Mouse (Mus musculus) T-helper 2 cell (primary cell): Measurements from ENCODE around the gene Rgl3.

Experiments used
- in situ Hi-C: fragments of 300-600 bp; cut with MboI, MseI; formaldehyde crosslinking; loops from one replicate; pipeline ENCODE4 v1.15.1; 2025; ENCODE audit warnings: high pct_unique_total_duplicates

Gene Rgl3

DNA sequence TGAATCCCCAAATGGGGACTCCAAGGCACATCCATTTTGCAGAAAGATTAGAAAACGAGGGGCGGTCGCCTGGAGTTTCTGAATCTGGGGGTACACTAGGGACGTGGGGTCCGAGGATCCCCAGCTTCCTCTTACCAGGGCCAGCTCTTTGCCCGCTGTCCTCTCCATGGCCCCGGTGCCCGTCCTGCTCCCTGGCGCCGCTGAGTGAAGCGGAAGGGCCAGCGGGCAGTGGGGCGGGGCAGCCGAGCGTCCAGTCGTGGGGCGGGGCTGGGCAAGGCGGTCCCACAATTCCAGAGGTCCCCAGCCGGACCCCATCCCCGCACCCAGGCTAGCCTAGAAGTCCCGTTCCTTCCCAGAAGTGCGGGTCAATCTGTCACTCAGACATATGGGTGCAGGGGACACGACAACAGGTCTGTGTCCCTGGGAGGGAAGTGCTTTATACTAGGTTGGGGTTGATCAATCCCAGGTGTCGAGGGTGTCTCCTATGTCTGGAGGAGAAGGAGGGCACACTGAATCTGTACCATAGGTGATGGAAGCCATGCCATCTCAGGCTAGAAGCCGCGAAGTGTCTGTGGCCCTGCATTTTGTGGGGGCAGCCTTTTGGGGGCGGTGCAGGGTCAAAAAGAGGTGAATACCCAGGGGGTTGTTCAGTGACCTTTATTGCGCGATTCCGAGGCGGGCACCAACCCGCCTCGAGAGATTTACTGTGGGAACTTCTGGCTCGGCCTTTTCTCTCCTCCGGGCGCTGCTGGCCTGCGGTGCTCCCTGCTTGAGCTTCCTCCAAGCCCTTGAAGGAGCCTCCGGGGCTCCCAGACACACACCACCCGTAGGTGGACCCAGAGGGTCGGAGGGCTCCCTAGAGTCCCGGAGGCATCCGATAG is at the start of gene Rgl3:
Rgl3 (minus strand) TSS at position 217 of the 881 bp plus-strand sequence.
- in situ Hi-C loops: loop anchor here (5.0 kb wide), 1 partner anchor 43 kb away; no protein-coding TSS in a partner anchor

DNA sequence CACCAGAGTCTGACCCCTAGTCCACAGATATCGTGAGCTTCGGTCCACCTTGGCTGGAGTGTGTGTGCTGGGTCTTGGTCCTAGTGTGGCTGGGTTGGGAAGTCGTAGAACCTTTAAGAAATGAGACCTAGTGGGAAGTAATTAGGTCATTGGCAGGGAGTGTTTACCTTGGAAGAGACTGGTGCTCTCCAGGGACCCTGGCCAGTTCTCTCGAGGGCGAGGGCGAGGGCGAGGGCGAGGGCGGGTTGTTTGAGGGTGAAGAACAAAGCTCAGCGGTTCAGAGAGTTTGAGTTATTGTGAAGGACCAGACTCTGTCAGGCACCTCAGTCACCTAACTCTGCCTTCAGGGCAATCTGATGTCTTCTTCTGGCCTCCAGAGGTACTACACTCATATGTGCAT is 48.6 kb upstream of the Rgl3 start:
- in situ Hi-C loops: no loop called here

GRCm38 (mm10) chr9:22035300-22036044 is 46.2 kb upstream of the Rgl3 start:
- in situ Hi-C loops: no loop called here

DNA sequence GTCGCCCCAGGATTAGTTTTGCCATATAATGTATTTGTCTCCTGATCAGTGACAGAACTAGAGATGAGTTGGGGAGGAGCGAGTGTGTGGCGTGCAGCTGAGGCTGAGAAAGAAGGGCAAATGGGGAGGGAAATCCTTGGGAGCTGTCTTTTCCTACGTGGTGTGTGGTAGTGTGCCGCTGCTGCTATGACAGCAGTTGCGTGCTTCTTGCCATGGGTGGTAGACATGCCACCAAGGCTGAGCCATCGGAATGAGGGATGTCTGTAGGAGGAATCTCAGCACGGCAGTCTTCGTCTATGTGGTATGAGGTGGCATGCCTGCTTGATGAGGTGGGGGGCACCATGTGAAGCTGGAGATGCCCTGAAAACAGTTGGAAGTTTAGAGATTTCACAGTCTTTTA is 41.1 kb upstream of the Rgl3 start:
- in situ Hi-C loops: loop anchor here (5.0 kb wide), 1 partner anchor 43 kb away; the partner anchor contains the start of gene Rgl3

- in situ Hi-C loops: no loop called here
These were observed 39.2 kb upstream of the Rgl3 start for GRCm38 (mm10) chr9:22028467-22028866.

DNA sequence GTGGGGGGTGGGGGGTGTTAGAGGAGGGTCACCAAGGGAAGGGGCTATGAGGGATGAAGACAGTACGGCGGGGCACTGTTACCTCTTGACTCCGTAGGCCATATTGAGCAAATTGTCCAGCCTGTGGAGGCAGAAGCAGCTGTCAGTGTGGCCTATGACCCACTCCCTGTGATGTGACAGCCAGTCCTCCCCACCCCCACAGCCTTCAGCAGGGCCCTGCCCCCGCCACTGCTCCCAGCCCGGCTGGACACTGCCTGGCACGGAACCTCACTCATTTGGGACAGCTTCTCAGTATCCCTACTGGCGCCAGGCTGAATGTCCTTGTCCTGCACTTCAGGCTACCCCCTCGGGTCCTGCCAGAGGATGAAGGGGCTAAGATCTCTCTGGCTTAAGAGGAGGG is 35.3 kb upstream of the Rgl3 start:
- in situ Hi-C loops: no loop called here

GRCm38 (mm10) chr9:22017208-22017825 is 28.1 kb upstream of the Rgl3 start:
- in situ Hi-C loops: no loop called here

- in situ Hi-C loops: no loop called here
These were observed 27.0 kb upstream of the Rgl3 start for GRCm38 (mm10) chr9:22016245-22016644.

DNA sequence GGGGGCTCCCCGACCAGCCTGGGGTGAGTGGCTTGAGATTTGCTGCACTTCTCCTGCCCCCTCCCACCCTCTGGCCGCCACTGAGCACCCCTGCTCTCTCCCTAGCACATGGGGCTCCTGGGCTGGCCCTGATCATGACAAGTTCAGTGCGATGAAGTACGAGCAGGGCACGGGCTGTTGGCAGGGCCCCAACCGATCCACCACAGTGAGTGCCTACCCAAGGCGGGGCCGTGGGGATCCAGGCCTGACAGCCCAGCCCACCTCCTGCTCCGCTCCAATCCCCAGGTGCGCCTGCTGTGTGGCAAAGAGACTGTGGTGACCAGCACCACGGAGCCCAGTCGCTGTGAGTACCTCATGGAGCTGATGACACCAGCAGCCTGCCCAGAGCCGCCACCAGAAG is 23.5 kb upstream of the Rgl3 start:
- in situ Hi-C loops: no loop called here

- in situ Hi-C loops: no loop called here
These were observed 21.8 kb upstream of the Rgl3 start for GRCm38 (mm10) chr9:22011055-22011454.

GRCm38 (mm10) chr9:22004546-22004945 is 15.3 kb upstream of the Rgl3 start:
- in situ Hi-C loops: no loop called here

DNA sequence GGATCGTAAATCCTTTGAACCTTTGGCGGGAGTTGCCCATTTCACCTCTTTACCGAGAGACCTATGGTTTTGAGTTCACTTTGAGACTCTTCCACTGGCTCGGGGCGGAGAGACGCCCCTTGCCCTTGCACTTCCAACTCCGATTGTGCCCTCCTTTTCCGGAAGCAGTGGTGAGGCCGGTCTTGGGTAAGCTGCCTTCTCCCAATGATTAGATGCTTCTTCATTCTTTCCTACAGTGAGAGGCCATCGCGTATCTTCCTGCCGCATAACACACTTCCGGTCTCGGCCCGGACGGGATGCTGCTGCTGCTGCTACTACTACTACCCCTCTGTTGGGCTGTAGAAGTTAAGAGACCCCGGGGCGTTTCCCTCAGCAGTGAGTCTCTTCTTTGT is 13.9 kb upstream of the Rgl3 start:
- in situ Hi-C loops: no loop called here

- in situ Hi-C loops: no loop called here
These were observed 13.2 kb upstream of the Rgl3 start, which contains the start of the genes Ccdc151 and Prkcsh for GRCm38 (mm10) chr9:22002194-22003162. Gene Ccdc151 (minus strand): TSS chr9:22002634. Gene Prkcsh (plus strand): TSS chr9:22002806.

- in situ Hi-C loops: no loop called here
These were observed 12.4 kb upstream of the Rgl3 start for GRCm38 (mm10) chr9:22001633-22002032.

DNA sequence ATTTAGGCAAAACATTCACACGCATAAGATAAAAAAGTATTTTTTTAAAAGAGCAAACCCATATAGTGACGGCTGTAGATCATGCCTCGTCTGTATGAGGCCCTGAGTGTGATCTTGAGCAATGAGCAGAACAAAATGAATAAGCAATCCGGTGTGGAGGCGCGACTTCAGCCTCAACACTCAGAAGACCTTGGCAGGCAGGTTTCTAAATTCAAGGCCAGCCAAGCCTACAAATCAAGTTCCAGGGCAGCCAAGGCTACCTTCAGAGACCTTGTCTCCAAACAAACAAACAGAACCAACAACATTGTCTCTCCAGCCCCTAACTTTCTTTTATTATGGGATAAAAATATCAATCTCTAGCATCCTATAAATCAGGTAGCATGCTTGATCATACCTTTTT is 11.1 kb upstream of the Rgl3 start:
- in situ Hi-C loops: no loop called here

GRCm38 (mm10) chr9:21996178-21996867 is 7.1 kb upstream of the Rgl3 start:
- in situ Hi-C loops: no loop called here

DNA sequence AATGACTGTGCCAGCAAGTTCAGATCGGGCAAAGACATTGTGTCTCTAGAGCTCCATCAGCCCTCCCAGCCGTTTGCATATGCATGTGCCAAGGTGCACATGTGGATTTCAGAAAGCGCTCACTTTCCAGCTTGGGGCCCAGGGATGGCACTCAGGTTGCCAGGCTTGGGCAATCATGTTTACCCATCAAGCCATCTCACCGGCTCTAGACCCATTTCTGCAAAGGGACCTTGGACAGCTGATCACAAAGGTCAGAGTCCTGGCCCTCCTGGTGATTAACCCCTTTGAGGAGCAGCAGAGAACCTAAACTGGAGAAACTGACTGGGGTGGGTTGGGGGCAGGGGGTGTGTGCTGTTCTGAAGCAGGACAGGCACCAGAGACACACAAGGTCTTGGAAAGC is 3.0 kb upstream of the Rgl3 start:
- in situ Hi-C loops: no loop called here

DNA sequence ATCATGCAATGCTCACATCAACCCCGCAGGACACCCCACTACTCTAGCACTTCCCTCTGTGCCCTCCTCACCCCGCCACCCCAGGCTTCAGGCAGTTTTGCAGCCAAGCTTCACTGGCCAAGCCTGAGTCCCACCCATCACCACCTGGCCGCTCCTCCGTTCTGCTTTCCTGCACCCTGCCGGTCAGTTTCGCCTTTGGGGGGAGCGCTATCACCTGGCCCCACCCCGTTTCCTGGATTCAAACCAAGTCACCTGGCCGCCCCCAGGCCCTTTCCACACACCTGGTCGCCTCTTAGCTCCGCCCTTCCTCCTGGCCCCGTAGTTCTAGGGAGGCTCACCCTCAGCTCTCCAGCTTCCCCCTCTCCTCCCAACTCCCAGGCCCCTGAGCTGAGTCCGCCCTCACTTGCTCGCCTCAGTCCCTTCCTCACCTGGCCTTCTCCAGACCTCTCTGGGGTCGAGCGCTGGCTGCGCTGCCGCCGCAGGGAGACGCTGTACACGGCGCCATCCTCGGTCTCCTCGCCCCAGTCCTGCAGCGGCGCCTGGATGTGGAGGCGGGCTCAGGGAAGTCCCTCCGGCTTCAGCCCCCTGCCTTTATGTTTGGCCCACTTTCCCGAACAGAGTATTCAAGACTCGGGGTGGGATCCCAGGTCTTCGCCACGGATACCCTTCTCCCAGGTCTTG is 685 bp downstream of the Rgl3 start:
- in situ Hi-C loops: loop anchor here (5.0 kb wide), 1 partner anchor 44 kb away; no protein-coding TSS in a partner anchor

DNA sequence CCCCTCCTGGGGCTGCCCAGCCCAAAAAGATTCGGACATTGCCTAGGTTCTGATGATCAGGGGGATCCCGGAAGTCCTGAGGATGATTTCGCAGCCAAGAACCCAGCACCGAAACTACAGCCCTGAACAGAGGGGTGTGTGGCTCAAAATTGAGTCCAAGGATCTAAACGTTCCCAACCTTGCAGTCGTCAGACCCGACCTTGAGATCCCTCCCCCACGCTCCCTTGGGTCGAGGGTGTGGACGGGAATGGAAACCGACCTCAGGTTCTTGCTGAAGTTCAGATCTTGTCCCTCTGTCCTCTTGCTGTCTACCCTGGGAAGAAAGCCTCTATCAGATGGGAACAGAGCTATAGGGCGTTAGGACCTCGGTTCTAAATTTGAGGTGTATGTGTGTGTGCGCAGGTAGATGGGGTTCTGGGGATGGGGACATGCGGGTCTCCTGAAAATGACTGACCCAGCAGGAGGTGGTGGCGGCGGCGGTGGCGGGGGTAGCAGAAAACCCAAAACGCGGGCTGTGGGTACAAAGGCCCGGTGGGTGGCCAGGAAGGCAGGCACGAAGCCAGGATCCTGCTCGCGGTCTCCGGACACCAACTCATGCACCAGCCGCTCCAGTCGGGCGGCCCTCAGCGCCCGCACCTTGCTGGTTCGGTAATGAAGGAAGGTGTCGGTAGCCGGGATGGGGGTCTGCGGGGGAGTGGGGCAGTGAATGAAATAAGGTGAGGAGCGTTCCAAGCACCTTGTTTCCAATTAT is 1.5 kb downstream of the Rgl3 start:
- in situ Hi-C loops: loop anchor here (5.0 kb wide), 1 partner anchor 45 kb away; no protein-coding TSS in a partner anchor
